Mouse (Mus musculus): ENCODE results near the gene Igf2bp1. TPM values are rescaled to one million over a fixed set of nuclear protein-coding genes. Genes with fewer than 3 reads are reported as not detected.

Igf2bp1 gene
- total RNA-seq, 1 experiment from 2014 or later = not detected

GRCm38 (mm10) chr11:96015421-96015820, 9.7 kb upstream of the Igf2bp1 start:
- no peak for ATAC-seq (replicated peaks in 1 of 2; ENCODE audit: insufficient read depth in 1 of 2, low FRiP score in 2 of 2, low TSS enrichment in 1 of 2, low read depth in 1 of 2, poor library complexity in 2 of 2, severe bottlenecking in 2 of 2)

GRCm38 (mm10) chr11:96011982-96012381, 6.2 kb upstream of the Igf2bp1 start:
- ATAC-seq (replicated peaks in 1 of 2; ENCODE audit: insufficient read depth in 1 of 2, low FRiP score in 2 of 2, low TSS enrichment in 1 of 2, low read depth in 1 of 2, poor library complexity in 2 of 2, severe bottlenecking in 2 of 2) = no peak

- no peak for ATAC-seq (replicated peaks in 1 of 2; ENCODE audit: insufficient read depth in 1 of 2, low FRiP score in 2 of 2, low TSS enrichment in 1 of 2, low read depth in 1 of 2, poor library complexity in 2 of 2, severe bottlenecking in 2 of 2)
Measured at GRCm38 (mm10) chr11:96008827-96009226, 3.1 kb upstream of the Igf2bp1 start.

GRCm38 (mm10) chr11:96007516-96008235, 1.9 kb upstream of the Igf2bp1 start:
- ATAC-seq (replicated peaks in 1 of 2; ENCODE audit: insufficient read depth in 1 of 2, low FRiP score in 2 of 2, low TSS enrichment in 1 of 2, low read depth in 1 of 2, poor library complexity in 2 of 2, severe bottlenecking in 2 of 2) = no peak

- ATAC-seq (replicated peaks in 1 of 2; ENCODE audit: insufficient read depth in 1 of 2, low FRiP score in 2 of 2, low TSS enrichment in 1 of 2, low read depth in 1 of 2, poor library complexity in 2 of 2, severe bottlenecking in 2 of 2) = no peak; a peak in 1 of 4 replicates
Measured at GRCm38 (mm10) chr11:96006852-96007515, 1.2 kb upstream of the Igf2bp1 start.

- no peak for ATAC-seq (replicated peaks in 1 of 2; ENCODE audit: insufficient read depth in 1 of 2, low FRiP score in 2 of 2, low TSS enrichment in 1 of 2, low read depth in 1 of 2, poor library complexity in 2 of 2, severe bottlenecking in 2 of 2)
Measured at GRCm38 (mm10) chr11:96006367-96006851, 669 bp upstream of the Igf2bp1 start.

GRCm38 (mm10) chr11:96004793-96005402, 842 bp downstream of the Igf2bp1 start:
- no peak for ATAC-seq (replicated peaks in 1 of 2; ENCODE audit: insufficient read depth in 1 of 2, low FRiP score in 2 of 2, low TSS enrichment in 1 of 2, low read depth in 1 of 2, poor library complexity in 2 of 2, severe bottlenecking in 2 of 2)

GRCm38 (mm10) chr11:96003969-96004792, 1.6 kb downstream of the Igf2bp1 start:
- ATAC-seq (replicated peaks in 1 of 2; ENCODE audit: insufficient read depth in 1 of 2, low FRiP score in 2 of 2, low TSS enrichment in 1 of 2, low read depth in 1 of 2, poor library complexity in 2 of 2, severe bottlenecking in 2 of 2) = no peak

GRCm38 (mm10) chr11:96003100-96003900, 2.4 kb downstream of the Igf2bp1 start:
- no peak for ATAC-seq (replicated peaks in 1 of 2; ENCODE audit: insufficient read depth in 1 of 2, low FRiP score in 2 of 2, low TSS enrichment in 1 of 2, low read depth in 1 of 2, poor library complexity in 2 of 2, severe bottlenecking in 2 of 2)

GRCm38 (mm10) chr11:95994151-95994550, 11.6 kb downstream of the Igf2bp1 start:
- no peak for ATAC-seq (replicated peaks in 1 of 2; ENCODE audit: insufficient read depth in 1 of 2, low FRiP score in 2 of 2, low TSS enrichment in 1 of 2, low read depth in 1 of 2, poor library complexity in 2 of 2, severe bottlenecking in 2 of 2)

- ATAC-seq (replicated peaks in 1 of 2; ENCODE audit: insufficient read depth in 1 of 2, low FRiP score in 2 of 2, low TSS enrichment in 1 of 2, low read depth in 1 of 2, poor library complexity in 2 of 2, severe bottlenecking in 2 of 2) = no peak; a peak in 1 of 4 replicates
Measured at GRCm38 (mm10) chr11:95990886-95991708, 14.6 kb downstream of the Igf2bp1 start.

- ATAC-seq (replicated peaks in 1 of 2; ENCODE audit: insufficient read depth in 1 of 2, low FRiP score in 2 of 2, low TSS enrichment in 1 of 2, low read depth in 1 of 2, poor library complexity in 2 of 2, severe bottlenecking in 2 of 2) = no peak
Measured at GRCm38 (mm10) chr11:95990431-95990830, 15.3 kb downstream of the Igf2bp1 start.

GRCm38 (mm10) chr11:95989864-95990263, 15.9 kb downstream of the Igf2bp1 start:
- ATAC-seq (replicated peaks in 1 of 2; ENCODE audit: insufficient read depth in 1 of 2, low FRiP score in 2 of 2, low TSS enrichment in 1 of 2, low read depth in 1 of 2, poor library complexity in 2 of 2, severe bottlenecking in 2 of 2) = no peak

GRCm38 (mm10) chr11:95988533-95988932, 17.2 kb downstream of the Igf2bp1 start:
- ATAC-seq (replicated peaks in 1 of 2; ENCODE audit: insufficient read depth in 1 of 2, low FRiP score in 2 of 2, low TSS enrichment in 1 of 2, low read depth in 1 of 2, poor library complexity in 2 of 2, severe bottlenecking in 2 of 2) = no peak

GRCm38 (mm10) chr11:95987854-95988447, 17.8 kb downstream of the Igf2bp1 start:
- no peak for ATAC-seq (replicated peaks in 1 of 2; ENCODE audit: insufficient read depth in 1 of 2, low FRiP score in 2 of 2, low TSS enrichment in 1 of 2, low read depth in 1 of 2, poor library complexity in 2 of 2, severe bottlenecking in 2 of 2)

- ATAC-seq (replicated peaks in 1 of 2; ENCODE audit: insufficient read depth in 1 of 2, low FRiP score in 2 of 2, low TSS enrichment in 1 of 2, low read depth in 1 of 2, poor library complexity in 2 of 2, severe bottlenecking in 2 of 2) = no peak
Measured at GRCm38 (mm10) chr11:95982475-95982874, 23.3 kb downstream of the Igf2bp1 start.
